Comparison of ENCODE assay signal across 20 mouse cellular contexts in genomic region chr7:126252230-126252629, GRCm38 (mm10).
"Had no signal": no experiment of that assay in that cellular context is flagged by ENCODE, and none has a peak within 500 bp of the region (broad histone marks: within the 10 kb centered on the region; RNA-seq: fewer than 3 reads in every experiment).

No protein-coding gene starts in this region.

- H3K9me3 ChIP-seq: hindbrain, embryonic 13.5 days; hindbrain, embryonic 15.5 days; kidney, embryonic 15.5 days; limb, embryonic 13.5 days; limb, embryonic 15.5 days; liver, embryonic 12.5 days had no signal

- H3K36me3 ChIP-seq: hindbrain, embryonic 13.5 days; hindbrain, embryonic 15.5 days; kidney, embryonic 15.5 days; limb, embryonic 13.5 days; limb, embryonic 15.5 days; liver, embryonic 12.5 days had no signal

- H3K27ac ChIP-seq: hindbrain, embryonic 13.5 days; hindbrain, embryonic 15.5 days; hindbrain, postnatal 0 days; kidney, embryonic 15.5 days; kidney, postnatal 0 days; limb, embryonic 13.5 days; limb, embryonic 15.5 days; liver, embryonic 12.5 days; liver, embryonic 14.5 days had no signal

- DNase-seq: kidney, adult 11 months; kidney, adult 2 months; kidney, adult 9 months; kidney, postnatal 14 days; kidney, postnatal 36 days; layer of hippocampus, adult 9-11 months; layer of hippocampus, postnatal 36 days; left cerebral cortex, postnatal 4 days; lung, adult 18-20 months had no signal

- H3K9ac ChIP-seq: hindbrain, embryonic 13.5 days; hindbrain, embryonic 15.5 days; kidney, embryonic 15.5 days; limb, embryonic 13.5 days; limb, embryonic 15.5 days; liver, embryonic 12.5 days; liver, embryonic 14.5 days had no signal

- ATAC-seq: hindbrain, postnatal 0 days; intestine, embryonic 16.5 days; liver, embryonic 12.5 days had no signal

- H3K4me2 ChIP-seq: heart, embryonic 11.5 days; hindbrain, embryonic 13.5 days; hindbrain, embryonic 15.5 days; kidney, embryonic 15.5 days; limb, embryonic 13.5 days; limb, embryonic 15.5 days; liver, embryonic 12.5 days had no signal

- H3K27me3 ChIP-seq: hindbrain, embryonic 15.5 days had no signal

- H3K4me3 ChIP-seq: hindbrain, embryonic 13.5 days; hindbrain, embryonic 15.5 days; kidney, embryonic 15.5 days; limb, embryonic 13.5 days; limb, embryonic 15.5 days; liver, embryonic 12.5 days had no signal
